Mouse (Mus musculus): Measurements from ENCODE around the gene Dnah9. TPM values are rescaled to one million over a fixed set of nuclear protein-coding genes. Genes with fewer than 3 reads are reported as not detected.

Gene Dnah9
- polyA plus RNA-seq, 1 experiment, result not detected

GRCm38 (mm10) chr11:65881465-65881864 lies 286.9 kb downstream of the Dnah9 start:
- H3K27ac ChIP-seq (ENCODE audit: insufficient read depth, low read depth, low read length), result no peak overlapping the region
- WGBS, result 93% methylated on average over 2 of the region's 2 CpGs
- H3K4me3 ChIP-seq (ENCODE audit: insufficient read depth, low read depth, low read length), result no peak overlapping the region
- no peaks in the 10 kb centered on the region for H3K4me1 ChIP-seq (ENCODE audit: control insufficient read depth, insufficient read depth, low read length)
- TF ChIP-seq POLR2A (IDR thresholded peaks at IDR 0.05; ENCODE audit: insufficient read depth, low read depth, low read length) (no peak), CTCF (IDR thresholded peaks at IDR 0.05; ENCODE audit: insufficient read depth, low read depth, low read length) (no peak)

GRCm38 (mm10) chr11:65877146-65877775 lies 291.1 kb downstream of the Dnah9 start:
- TF ChIP-seq POLR2A (IDR thresholded peaks at IDR 0.05; ENCODE audit: insufficient read depth, low read depth, low read length), result no peak
- TF ChIP-seq CTCF (IDR thresholded peaks at IDR 0.05; ENCODE audit: insufficient read depth, low read depth, low read length), result no peak
- H3K4me1 ChIP-seq (ENCODE audit: control insufficient read depth, insufficient read depth, low read length), result no peaks in the 10 kb centered on the region
- H3K4me3 ChIP-seq (ENCODE audit: insufficient read depth, low read depth, low read length), result no peak overlapping the region
- WGBS, result 35% methylated on average over 1 of the region's 1 CpGs
- no peak overlapping the region for H3K27ac ChIP-seq (ENCODE audit: insufficient read depth, low read depth, low read length)

GRCm38 (mm10) chr11:65861476-65861875 lies 306.9 kb downstream of the Dnah9 start:
- 66% methylated on average over 4 of the region's 4 CpGs for WGBS
- Histone ChIP-seq H3K27ac (ENCODE audit: insufficient read depth, low read depth, low read length) (no peak overlapping the region), H3K4me1 (ENCODE audit: control insufficient read depth, insufficient read depth, low read length) (0 out of 2 replicates have a peak, but pooled peaks cover 3% of the 10 kb centered on the region), H3K4me3 (ENCODE audit: insufficient read depth, low read depth, low read length) (no peak overlapping the region)
- TF ChIP-seq POLR2A (IDR thresholded peaks at IDR 0.05; ENCODE audit: insufficient read depth, low read depth, low read length), result no peak
- no peak for TF ChIP-seq CTCF (IDR thresholded peaks at IDR 0.05; ENCODE audit: insufficient read depth, low read depth, low read length)

GRCm38 (mm10) chr11:65852066-65852465 lies 316.3 kb downstream of the Dnah9 start:
- H3K27ac ChIP-seq (ENCODE audit: insufficient read depth, low read depth, low read length), result no peak overlapping the region
- WGBS, result 27% methylated on average over 1 of the region's 1 CpGs
- no peaks in the 10 kb centered on the region for H3K4me1 ChIP-seq (ENCODE audit: control insufficient read depth, insufficient read depth, low read length)

GRCm38 (mm10) chr11:65846446-65846845 lies 321.9 kb downstream of the Dnah9 start:
- H3K4me1 ChIP-seq (ENCODE audit: control insufficient read depth, insufficient read depth, low read length), result no peaks in the 10 kb centered on the region
- 87% methylated on average over 5 of the region's 5 CpGs for WGBS
- no peak overlapping the region for H3K27ac ChIP-seq (ENCODE audit: insufficient read depth, low read depth, low read length)
- TF ChIP-seq POLR2A (IDR thresholded peaks at IDR 0.05; ENCODE audit: insufficient read depth, low read depth, low read length) (no peak), CTCF (IDR thresholded peaks at IDR 0.05; ENCODE audit: insufficient read depth, low read depth, low read length) (no peak)
- H3K4me3 ChIP-seq (ENCODE audit: insufficient read depth, low read depth, low read length), result no peak overlapping the region

More at GRCm38 (mm10) chr11:65852066-65852465, 316.3 kb downstream of the Dnah9 start:
- TF ChIP-seq POLR2A (IDR thresholded peaks at IDR 0.05; ENCODE audit: insufficient read depth, low read depth, low read length) (no peak), CTCF (IDR thresholded peaks at IDR 0.05; ENCODE audit: insufficient read depth, low read depth, low read length) (no peak)
- no peak overlapping the region for H3K4me3 ChIP-seq (ENCODE audit: insufficient read depth, low read depth, low read length)

- WGBS, result 30% methylated on average over 8 of the region's 8 CpGs
- Histone ChIP-seq H3K4me3 (ENCODE audit: insufficient read depth, low read depth, low read length) (no peak overlapping the region), H3K27ac (ENCODE audit: insufficient read depth, low read depth, low read length) (no peak overlapping the region), H3K4me1 (ENCODE audit: control insufficient read depth, insufficient read depth, low read length) (peaks cover 7% of the 10 kb centered on the region)
- TF ChIP-seq CTCF (IDR thresholded peaks at IDR 0.05; ENCODE audit: insufficient read depth, low read depth, low read length) (no peak), POLR2A (IDR thresholded peaks at IDR 0.05; ENCODE audit: insufficient read depth, low read depth, low read length) (no peak)
Observed at GRCm38 (mm10) chr11:65838999-65839398, 329.4 kb downstream of the Dnah9 start.

GRCm38 (mm10) chr11:65824556-65824955 lies 343.8 kb downstream of the Dnah9 start:
- WGBS, result 88% methylated on average over 3 of the region's 3 CpGs
- no peaks in the 10 kb centered on the region for H3K4me1 ChIP-seq (ENCODE audit: control insufficient read depth, insufficient read depth, low read length)
- TF ChIP-seq CTCF (IDR thresholded peaks at IDR 0.05; ENCODE audit: insufficient read depth, low read depth, low read length) (no peak), POLR2A (IDR thresholded peaks at IDR 0.05; ENCODE audit: insufficient read depth, low read depth, low read length) (no peak)

GRCm38 (mm10) chr11:65820877-65821276 lies 347.5 kb downstream of the Dnah9 start:
- WGBS, result 10% methylated on average over 7 of the region's 7 CpGs
- H3K27ac ChIP-seq (ENCODE audit: insufficient read depth, low read depth, low read length), result no peak overlapping the region
- no peaks in the 10 kb centered on the region for H3K4me1 ChIP-seq (ENCODE audit: control insufficient read depth, insufficient read depth, low read length)
- H3K4me3 ChIP-seq (ENCODE audit: insufficient read depth, low read depth, low read length), result no peak overlapping the region
- TF ChIP-seq CTCF (IDR thresholded peaks at IDR 0.05; ENCODE audit: insufficient read depth, low read depth, low read length) (no peak), POLR2A (IDR thresholded peaks at IDR 0.05; ENCODE audit: insufficient read depth, low read depth, low read length) (no peak)

More at GRCm38 (mm10) chr11:65824556-65824955, 343.8 kb downstream of the Dnah9 start:
- Histone ChIP-seq H3K27ac (ENCODE audit: insufficient read depth, low read depth, low read length) (no peak overlapping the region), H3K4me3 (ENCODE audit: insufficient read depth, low read depth, low read length) (no peak overlapping the region)

GRCm38 (mm10) chr11:65820280-65820679 lies 348.1 kb downstream of the Dnah9 start:
- Histone ChIP-seq H3K4me3 (ENCODE audit: insufficient read depth, low read depth, low read length) (no peak overlapping the region), H3K27ac (ENCODE audit: insufficient read depth, low read depth, low read length) (no peak overlapping the region), H3K4me1 (ENCODE audit: control insufficient read depth, insufficient read depth, low read length) (no peaks in the 10 kb centered on the region)
- no peak; the same call in 1 of the 2 replicates for TF ChIP-seq CTCF (IDR thresholded peaks at IDR 0.05; ENCODE audit: insufficient read depth, low read depth, low read length)
- WGBS, result 77% methylated on average over 5 of the region's 5 CpGs
